Mouse (Mus musculus) embryonic facial prominence, embryonic 11.5 days (tissue): ENCODE measurements around the gene Prrt2. TPM values are rescaled to one million over a fixed set of nuclear protein-coding genes. Genes with fewer than 3 reads are reported as not detected.
A peak's percentile ranks its signal among the peaks of the same experiment; 100 is the strongest.

Experiments used
- ATAC-seq: fragments of 200-750 bp; cut with Nextera tagmentation; replicated peaks from 2 replicates; pipeline ENCODE4 v1.8.0; 2017; ENCODE audit warnings: low read depth; ENCODE audit not compliant: insufficient number of reproducible peaks, low FRiP score, low TSS enrichment
- DNase-seq: peaks from one replicate; pipeline ENCODE4 v3.0.0-alpha.2; 2015; ENCODE audit warnings: low spot score
- H3K27ac ChIP-seq: fragments of 300-500 bp; sonication (generic); replicated peaks from 2 replicates; pipeline ENCODE4 v1.5.1; 2014; ENCODE audit warnings: mild to moderate bottlenecking, low read depth, low read length, control low read depth
- H3K27me3 ChIP-seq: fragments of 300-500 bp; sonication (generic); 2 replicates; pipeline ENCODE4 v1.6.1; 2014; ENCODE audit warnings: mild to moderate bottlenecking, low read length, moderate library complexity, mixed read lengths; ENCODE audit not compliant: control insufficient read depth, insufficient read depth
- H3K36me3 ChIP-seq: fragments of 300-500 bp; sonication (generic); replicated peaks from 2 replicates; pipeline ENCODE4 v1.6.1; 2014; ENCODE audit warnings: low read depth, mild to moderate bottlenecking, low read length, moderate library complexity, mixed read lengths; ENCODE audit not compliant: control insufficient read depth, insufficient read depth
- H3K4me1 ChIP-seq: fragments of 300-500 bp; sonication (generic); 2 replicates; pipeline ENCODE4 v1.6.1; 2014; ENCODE audit warnings: low read length, mixed read lengths; ENCODE audit not compliant: control insufficient read depth, insufficient read depth
- H3K4me2 ChIP-seq: fragments of 300-500 bp; sonication (generic); 2 replicates; pipeline ENCODE4 v1.6.1; 2014; ENCODE audit warnings: low read depth, mild to moderate bottlenecking, control low read depth, low read length, moderate library complexity
- H3K4me3 ChIP-seq: fragments of 300-500 bp; sonication (generic); 2 replicates; pipeline ENCODE4 v1.5.1; 2014; ENCODE audit warnings: low read depth, low read length, control low read depth
- H3K9ac ChIP-seq: fragments of 300-500 bp; sonication (generic); replicated peaks from 2 replicates; pipeline ENCODE4 v1.6.1; 2014; ENCODE audit warnings: mild to moderate bottlenecking, control low read depth, low read length
- H3K9me3 ChIP-seq: fragments of 300-500 bp; sonication (generic); replicated peaks from 2 replicates; pipeline ENCODE4 v1.6.1; 2016; ENCODE audit warnings: mild to moderate bottlenecking, low read length, inconsistent platforms, mixed read lengths; ENCODE audit not compliant: control insufficient read depth
- WGBS: fragments of 180-500 bp; shearing (Covaris S2); extraction: QIAGEN DNeasy Blood & Tissue Kit; methylation state at CpG from one replicate; pipeline ENCODE4 v1.1.7; 2014; 5-methylcytosine and 5-hydroxymethylcytosine counted together
- polyA plus RNA-seq: library from polyadenylated mRNA; unstranded; fragments of >200 nt; fragmentation: Nextera tagmentation; extraction: Ambion mirVana; gene quantifications from 2 replicates; pipeline ENCODE4 v1.2.1, GENCODE M21; 2014

Gene Prrt2
- polyA plus RNA-seq, 1 experiment from 2014 or later = 7.6 TPM

DNA sequence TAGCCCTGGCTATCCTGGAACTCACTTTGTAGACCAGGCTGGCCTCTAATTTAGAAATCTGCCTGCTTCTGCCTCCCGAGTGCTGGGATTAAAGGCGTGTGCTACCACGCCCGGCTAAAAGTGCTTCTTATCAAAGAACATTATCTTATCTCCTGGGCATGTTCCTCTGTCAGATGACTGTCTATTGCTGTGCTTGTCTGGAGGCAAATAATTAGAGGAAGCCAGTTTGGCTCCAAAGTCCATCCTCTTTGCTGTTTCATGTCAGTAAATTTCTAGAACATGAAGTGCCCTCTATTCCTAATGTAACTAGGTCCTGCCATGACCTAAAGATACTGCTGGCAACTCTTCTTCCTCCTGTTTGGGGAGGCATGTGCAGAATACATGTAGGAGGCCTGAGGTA is 39.0 kb downstream of the Prrt2 start:
- no peak overlapping the region for H3K27ac ChIP-seq
- DNase-seq (no peak), ATAC-seq (no peak)
- H3K4me3 ChIP-seq = no peak overlapping the region
- H3K9me3 ChIP-seq = no peaks in the 10 kb centered on the region
- 89% methylated on average over 4 of the region's 4 CpGs for WGBS
- no peak overlapping the region for H3K4me2 ChIP-seq
- no peaks in the 10 kb centered on the region for H3K4me1 ChIP-seq
- H3K9ac ChIP-seq = no peak overlapping the region
- H3K36me3 ChIP-seq = peaks cover 5% of the 10 kb centered on the region
- H3K27me3 ChIP-seq = no peaks in the 10 kb centered on the region

DNA sequence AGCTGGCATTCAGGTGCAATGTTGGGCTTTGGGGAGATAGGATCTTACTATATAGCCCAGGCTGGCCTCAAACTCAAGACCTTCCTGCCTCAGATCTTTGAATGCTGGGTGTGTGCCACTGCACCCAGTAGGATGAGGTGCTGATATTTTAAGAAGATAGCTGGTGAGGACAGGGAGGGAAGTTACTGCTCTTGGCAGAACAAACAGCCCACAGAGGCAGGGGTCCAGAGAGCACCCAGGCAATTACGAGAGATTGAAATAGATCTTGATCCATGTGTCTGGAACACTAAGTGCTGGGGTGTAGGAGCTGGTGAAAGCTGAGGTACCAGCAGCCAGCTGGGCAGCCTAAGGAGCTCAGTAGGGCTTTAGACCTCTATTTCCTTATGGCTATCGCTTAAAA is 39.4 kb downstream of the Prrt2 start:
- Histone ChIP-seq H3K9me3 (no peaks in the 10 kb centered on the region), H3K4me2 (no peak overlapping the region), H3K36me3 (peaks cover 5% of the 10 kb centered on the region), H3K9ac (no peak overlapping the region), H3K27me3 (no peaks in the 10 kb centered on the region), H3K4me3 (no peak overlapping the region), H3K27ac (no peak overlapping the region), H3K4me1 (no peaks in the 10 kb centered on the region)
- DNase-seq (no peak), ATAC-seq (no peak)
- 96% methylated on average over 2 of the region's 2 CpGs for WGBS

DNA sequence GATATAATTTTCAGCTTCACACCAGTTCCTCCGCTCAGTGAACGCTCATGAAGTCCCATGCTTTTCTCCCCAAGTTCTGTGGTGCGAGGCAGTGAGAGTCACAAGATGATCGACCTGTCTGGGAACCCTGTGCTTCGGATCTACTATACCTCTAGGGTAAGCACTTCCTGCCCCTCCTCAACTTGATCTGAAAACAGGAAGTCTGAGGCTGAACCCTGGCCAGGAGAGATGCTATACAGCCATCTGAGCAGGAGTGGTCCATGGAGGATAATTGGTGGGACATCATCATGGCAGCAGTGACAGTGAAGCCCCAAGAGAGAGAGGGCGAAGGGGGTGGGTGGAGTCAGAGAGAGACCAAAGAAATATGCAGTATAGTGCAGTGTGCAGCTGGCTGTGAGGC is 42.2 kb downstream of the Prrt2 start:
- Histone ChIP-seq H3K4me3 (no peak overlapping the region), H3K36me3 (peaks cover 5% of the 10 kb centered on the region), H3K9me3 (no peaks in the 10 kb centered on the region), H3K4me2 (no peak overlapping the region), H3K4me1 (no peaks in the 10 kb centered on the region), H3K27me3 (no peaks in the 10 kb centered on the region), H3K27ac (no peak overlapping the region), H3K9ac (no peak overlapping the region)
- 88% methylated on average over 6 of the region's 6 CpGs for WGBS
- ATAC-seq (no peak), DNase-seq (no peak)

DNA sequence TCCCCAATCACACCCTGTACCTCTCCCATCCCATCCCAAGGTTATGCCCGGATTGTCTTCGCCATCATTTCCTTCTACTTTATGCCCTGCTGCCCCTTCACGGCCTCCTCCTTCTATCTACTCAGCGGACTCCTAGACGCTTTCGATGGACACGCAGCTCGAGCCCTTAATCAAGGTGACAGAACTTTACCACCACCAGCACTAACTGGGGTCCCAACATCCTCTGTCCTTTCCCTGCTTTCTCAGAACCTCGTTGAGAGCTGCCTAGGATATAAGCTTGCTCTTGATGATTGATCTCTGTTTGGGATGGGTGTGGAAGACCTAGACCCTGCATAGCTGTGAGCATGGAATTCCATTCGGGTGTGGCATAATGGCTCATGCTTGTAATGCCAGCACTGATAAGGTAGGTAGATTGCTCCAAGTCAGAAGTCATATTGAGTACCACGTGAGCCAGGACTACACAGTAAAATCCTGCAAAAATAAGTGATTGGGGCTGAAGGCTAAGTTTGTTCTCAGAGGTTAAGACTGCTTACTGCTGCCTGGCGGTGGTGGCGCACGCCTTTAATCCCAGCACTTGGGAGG is 44.0 kb downstream of the Prrt2 start:
- Histone ChIP-seq H3K27me3 (no peaks in the 10 kb centered on the region), H3K36me3 (peaks cover 5% of the 10 kb centered on the region), H3K4me3 (peak overlapping the region; percentile 89), H3K4me2 (peak overlapping the region; percentile 65), H3K27ac (no peak overlapping the region), H3K9ac (peak overlapping the region; percentile 93), H3K4me1 (no peaks in the 10 kb centered on the region), H3K9me3 (no peaks in the 10 kb centered on the region)
- WGBS = 27% methylated on average over 14 of the region's 14 CpGs
- DNase-seq = no peak
- ATAC-seq = no peak

DNA sequence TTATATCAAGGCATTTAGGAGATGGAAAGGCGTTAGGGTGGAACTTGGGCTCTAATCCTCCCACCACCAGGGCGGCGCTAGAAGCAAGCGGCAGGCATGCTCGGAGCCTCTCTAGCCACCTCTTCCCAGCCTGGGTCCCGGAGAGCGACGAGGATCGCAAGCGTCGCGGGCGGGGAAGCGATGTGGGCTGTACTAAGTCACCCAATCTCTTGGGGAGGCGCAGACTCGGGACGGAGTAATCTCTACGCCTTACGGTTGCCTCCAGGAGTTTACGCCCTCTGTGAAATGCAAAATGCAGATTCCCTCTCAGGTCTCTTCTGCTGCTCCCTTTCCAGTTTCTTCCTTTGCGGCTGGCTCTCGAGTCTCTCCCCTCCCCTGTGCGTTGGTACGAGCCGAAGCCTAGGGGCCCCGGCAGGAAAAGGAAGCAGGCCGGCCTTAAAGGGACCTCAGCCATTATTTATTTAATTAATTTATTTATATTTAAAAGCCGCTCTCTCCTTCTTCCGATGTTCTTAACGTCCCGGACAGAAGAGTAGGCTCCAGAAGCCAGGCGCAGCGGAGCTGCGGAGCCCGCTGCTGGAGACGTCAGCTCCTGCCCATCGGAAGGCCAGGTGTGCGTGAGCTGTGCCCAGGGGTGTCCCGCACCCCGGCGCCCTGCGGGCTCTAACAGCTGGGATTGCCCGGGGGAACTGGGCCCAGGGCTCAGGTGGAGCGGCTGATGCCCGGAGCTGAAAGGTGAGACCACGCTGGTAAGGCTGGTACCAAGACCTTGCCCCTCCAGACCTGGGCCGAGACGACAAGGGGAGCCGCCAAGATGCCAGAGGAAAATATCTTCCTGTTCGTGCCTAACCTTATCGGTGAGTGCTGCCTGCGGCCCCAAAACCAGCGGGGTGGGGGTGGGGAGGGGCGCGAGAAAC is 44.8 kb downstream of the Prrt2 start, which contains the start of gene Cdiptos:
Cdiptos (minus strand) TSS at position 149 of the 917 bp plus-strand sequence.
- DNase-seq (peak; percentile 98), ATAC-seq (peak; percentile 92)
- peaks cover 5% of the 10 kb centered on the region for H3K36me3 ChIP-seq
- peak within 1 kb of the TSS; percentile 89 for H3K4me3 ChIP-seq
- WGBS = under 1% methylated on average over 55 of the region's 55 CpGs
- H3K4me1 ChIP-seq = no peaks in the 10 kb centered on the region
- no peaks in the 10 kb centered on the region for H3K27me3 ChIP-seq
- H3K27ac ChIP-seq = peak within 1 kb of the TSS; percentile 82
- peak within 1 kb of the TSS; percentile 93 for H3K9ac ChIP-seq
- H3K9me3 ChIP-seq = no peaks in the 10 kb centered on the region
- H3K4me2 ChIP-seq = peak within 1 kb of the TSS; percentile 65

DNA sequence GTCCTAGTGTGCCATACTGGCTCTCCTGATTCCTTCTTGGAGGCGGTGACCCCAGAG is 45.3 kb downstream of the Prrt2 start, which contains the start of gene Cdipt:
Cdipt (plus strand) TSS at position 22 of the 57 bp plus-strand sequence.
- no peaks in the 10 kb centered on the region for H3K27me3 ChIP-seq
- ATAC-seq = no peak
- H3K4me2 ChIP-seq = peak within 1 kb of the TSS; percentile 65
- H3K4me1 ChIP-seq = no peaks in the 10 kb centered on the region
- WGBS = 7% methylated on average over 1 of the region's 1 CpGs
- peaks cover 5% of the 10 kb centered on the region for H3K36me3 ChIP-seq
- DNase-seq = no peak
- H3K4me3 ChIP-seq = peak within 1 kb of the TSS; percentile 89
- no peaks in the 10 kb centered on the region for H3K9me3 ChIP-seq
- peak within 1 kb of the TSS; percentile 82 for H3K27ac ChIP-seq
- H3K9ac ChIP-seq = peak within 1 kb of the TSS; percentile 93

DNA sequence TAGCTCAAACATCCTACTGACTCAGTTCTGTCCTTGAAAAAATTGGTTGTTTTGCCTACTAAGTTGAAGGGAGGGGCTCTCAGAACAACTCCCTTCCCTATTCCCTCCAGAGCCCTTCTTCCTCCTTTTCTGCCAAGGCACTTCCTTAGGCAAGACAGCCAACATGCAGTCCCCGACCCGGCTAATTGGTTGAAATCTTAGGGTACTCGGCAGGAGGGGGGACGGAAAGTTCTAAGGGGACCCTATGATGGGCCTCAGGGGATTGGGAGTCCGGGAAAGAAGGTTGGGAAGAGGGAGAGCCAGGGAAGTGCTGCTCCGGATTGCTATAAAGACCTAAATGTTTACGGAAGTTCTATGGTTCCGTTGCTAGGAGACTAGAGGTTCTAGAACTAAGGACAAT is 45.5 kb downstream of the Prrt2 start:
- 15% methylated on average over 8 of the region's 8 CpGs for WGBS
- Histone ChIP-seq H3K4me3 (peak overlapping the region; percentile 11), H3K27ac (no peak overlapping the region), H3K27me3 (no peaks in the 10 kb centered on the region), H3K4me2 (peak overlapping the region; percentile 16), H3K4me1 (no peaks in the 10 kb centered on the region), H3K9me3 (no peaks in the 10 kb centered on the region), H3K9ac (peak overlapping the region; percentile 25; the same call in 1 of the 2 replicates), H3K36me3 (peaks cover 5% of the 10 kb centered on the region)
- ATAC-seq (no peak), DNase-seq (no peak)
